Comparison of ENCODE assay signal across 43 mouse cellular contexts in genomic region chr8:69414326-69414725, GRCm38 (mm10). TPM values are rescaled to one million over a fixed set of nuclear protein-coding genes. Genes with fewer than 3 reads are reported as not detected.
"Had no signal": no experiment of that assay in that cellular context is flagged by ENCODE, and none has a peak within 500 bp of the region (broad histone marks: within the 10 kb centered on the region; RNA-seq: fewer than 3 reads in every experiment).

No protein-coding gene starts in this region.

- H3K4me1 ChIP-seq: heart, embryonic 10.5 days; heart, embryonic 12.5 days; heart, embryonic 13.5 days; heart, embryonic 15.5 days; hindbrain, embryonic 10.5 days; hindbrain, embryonic 12.5 days; hindbrain, embryonic 13.5 days; hindbrain, embryonic 15.5 days; intestine, embryonic 15.5 days; kidney, embryonic 15.5 days had no signal

- H3K9me3 ChIP-seq: heart, embryonic 10.5 days; heart, embryonic 12.5 days; heart, embryonic 13.5 days; heart, embryonic 15.5 days; hindbrain, embryonic 10.5 days; hindbrain, embryonic 12.5 days; hindbrain, embryonic 13.5 days; hindbrain, embryonic 15.5 days; intestine, embryonic 15.5 days; kidney, embryonic 15.5 days had no signal

- H3K27me3 ChIP-seq: heart, embryonic 12.5 days; heart, embryonic 13.5 days; heart, embryonic 15.5 days; hindbrain, embryonic 12.5 days; hindbrain, embryonic 13.5 days; hindbrain, embryonic 15.5 days; intestine, embryonic 15.5 days; kidney, embryonic 15.5 days had no signal

- ATAC-seq: hindbrain, embryonic 16.5 days; hindbrain, postnatal 0 days; inflammation-experienced regulatory T-cells, adult 6 months; intestine, embryonic 15.5 days; intestine, embryonic 16.5 days; intestine, postnatal 0 days had no signal

- H3K27ac ChIP-seq: heart, embryonic 10.5 days; heart, embryonic 13.5 days; heart, embryonic 15.5 days; hindbrain, embryonic 10.5 days; hindbrain, embryonic 12.5 days; hindbrain, embryonic 13.5 days; hindbrain, embryonic 14.5 days; hindbrain, embryonic 15.5 days; hindbrain, postnatal 0 days; intestine, embryonic 15.5 days; kidney, embryonic 15.5 days; kidney, postnatal 0 days; layer of hippocampus, adult 2 months; left cerebral cortex, adult 2 months had no signal

- H3K36me3 ChIP-seq: heart, embryonic 10.5 days; heart, embryonic 12.5 days; heart, embryonic 13.5 days; heart, embryonic 15.5 days; hindbrain, embryonic 10.5 days; hindbrain, embryonic 12.5 days; hindbrain, embryonic 13.5 days; hindbrain, embryonic 15.5 days; intestine, embryonic 15.5 days; kidney, embryonic 15.5 days had no signal

- H3K4me3 ChIP-seq: heart, embryonic 10.5 days; heart, embryonic 12.5 days; heart, embryonic 13.5 days; heart, embryonic 15.5 days; hindbrain, embryonic 10.5 days; hindbrain, embryonic 12.5 days; hindbrain, embryonic 13.5 days; hindbrain, embryonic 15.5 days; intestine, embryonic 15.5 days; kidney, embryonic 15.5 days; layer of hippocampus, adult 2 months; left cerebral cortex, adult 2 months had no signal

- H3K4me2 ChIP-seq: heart, embryonic 11.5 days; heart, embryonic 12.5 days; heart, embryonic 13.5 days; heart, embryonic 15.5 days; hindbrain, embryonic 12.5 days; hindbrain, embryonic 13.5 days; hindbrain, embryonic 14.5 days; hindbrain, embryonic 15.5 days; intestine, embryonic 15.5 days; kidney, embryonic 15.5 days had no signal

- H3K9ac ChIP-seq: heart, embryonic 12.5 days; heart, embryonic 13.5 days; heart, embryonic 15.5 days; hindbrain, embryonic 12.5 days; hindbrain, embryonic 13.5 days; hindbrain, embryonic 14.5 days; hindbrain, embryonic 15.5 days; intestine, embryonic 15.5 days; kidney, embryonic 15.5 days had no signal

- DNase-seq: heart, postnatal 10 days; heart, postnatal 14 days; heart, postnatal 36 days; heart, postnatal 4 days; kidney, adult 11 months; kidney, adult 18-20 months; kidney, adult 2 months; kidney, adult 8-10 months; kidney, adult 9 months; kidney, postnatal 10 days; kidney, postnatal 14 days; kidney, postnatal 25 days; kidney, postnatal 36 days; kidney, postnatal 4 days; layer of hippocampus, adult 9-11 months; layer of hippocampus, postnatal 36 days had no signal

RNA-seq across cellular contexts. Expression of gene Gm9495, which starts 39.0 kb away (rescaled TPM):
- polyA plus RNA-seq: heart, embryonic 10.5 days; heart, embryonic 11.5 days; heart, embryonic 12.5 days; heart, embryonic 13.5 days; heart, embryonic 14.5 days; heart, embryonic 15.5 days; heart, embryonic 16.5 days; heart, postnatal 0 days; hindbrain, embryonic 10.5 days; hindbrain, embryonic 11.5 days; hindbrain, embryonic 12.5 days; hindbrain, embryonic 14.5 days; hindbrain, embryonic 15.5 days; hindbrain, embryonic 16.5 days; hindbrain, postnatal 0 days; inflammation-experienced regulatory T-cells, adult 6 months; intestine, embryonic 14.5 days; intestine, embryonic 15.5 days; intestine, embryonic 16.5 days; intestine, postnatal 0 days; kidney, adult 2 months; kidney, embryonic 15.5 days; kidney, embryonic 16.5 days; kidney, postnatal 0 days; large intestine, adult 2 months had no signal
